Mouse (Mus musculus): Measurements from ENCODE around the gene Gm49388. TPM values are rescaled to one million over a fixed set of nuclear protein-coding genes. Genes with fewer than 3 reads are reported as not detected.

Gene Gm49388
- polyA plus RNA-seq, 1 experiment: 1.4 TPM

DNA sequence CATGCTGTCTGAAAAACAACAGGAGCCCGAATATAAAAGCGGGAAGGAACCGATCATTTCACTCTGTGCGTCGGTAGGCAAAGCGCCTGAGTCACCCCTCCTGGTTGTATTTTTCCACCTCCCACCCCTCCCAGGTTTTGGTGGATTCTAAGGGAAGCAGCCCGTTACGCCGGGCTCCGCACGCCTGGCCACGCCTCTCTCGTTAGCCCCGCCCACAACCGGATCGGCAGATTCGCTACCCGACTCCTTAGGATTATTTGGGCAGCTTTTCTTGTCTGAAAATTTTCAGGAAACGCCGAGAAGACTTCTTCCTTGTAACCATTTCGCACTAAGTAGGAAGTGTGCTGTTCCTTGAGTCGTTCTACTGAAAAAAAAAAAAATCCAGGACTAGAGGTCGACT, 9.0 kb upstream of the Gm49388 start, which contains the start of gene Setd1a:
TSS of gene Setd1a (plus strand) at position 245 of the 400 bp plus-strand sequence.
- peaks cover 27% of the 10 kb centered on the region for H3K36me3 ChIP-seq (ENCODE audit: control insufficient read depth, insufficient read depth)
- H3K27me3 ChIP-seq (ENCODE audit: control insufficient read depth, insufficient read depth, insufficient read length): no peaks in the 10 kb centered on the region
- peak within 1 kb of the TSS; percentile 81 for H3ac ChIP-seq (ENCODE audit: control insufficient read depth, insufficient read length, low read depth)
- H3K79me2 ChIP-seq (ENCODE audit: control insufficient read depth, insufficient read depth): peaks cover 38% of the 10 kb centered on the region
- TF ChIP-seq MAX (IDR thresholded peaks at IDR 0.05): no peak
- no peak for TF ChIP-seq MYOG (IDR thresholded peaks at IDR 0.05; ENCODE audit: control insufficient read depth, extremely low read depth, insufficient read length)
- TF ChIP-seq MYOD1 (IDR thresholded peaks at IDR 0.05; ENCODE audit: control insufficient read depth, insufficient read length, low read depth): no peak
- TF ChIP-seq CEBPB (IDR thresholded peaks at IDR 0.05; ENCODE audit: low read depth): no peak
- TF ChIP-seq CTCF (IDR thresholded peaks at IDR 0.05; ENCODE audit: control insufficient read depth, insufficient read depth, insufficient read length): no peak
- no peak for TF ChIP-seq USF1 (IDR thresholded peaks at IDR 0.05; ENCODE audit: low read depth)
- no peak for TF ChIP-seq FOSL1 (IDR thresholded peaks at IDR 0.05; ENCODE audit: insufficient read depth, low read length, poor library complexity, severe bottlenecking)
- H3K79me3 ChIP-seq (ENCODE audit: low read depth): peaks cover 28% of the 10 kb centered on the region
- peak within 1 kb of the TSS; percentile 52 for H3K4me3 ChIP-seq (ENCODE audit: insufficient read depth, poor library complexity, severe bottlenecking)

DNA sequence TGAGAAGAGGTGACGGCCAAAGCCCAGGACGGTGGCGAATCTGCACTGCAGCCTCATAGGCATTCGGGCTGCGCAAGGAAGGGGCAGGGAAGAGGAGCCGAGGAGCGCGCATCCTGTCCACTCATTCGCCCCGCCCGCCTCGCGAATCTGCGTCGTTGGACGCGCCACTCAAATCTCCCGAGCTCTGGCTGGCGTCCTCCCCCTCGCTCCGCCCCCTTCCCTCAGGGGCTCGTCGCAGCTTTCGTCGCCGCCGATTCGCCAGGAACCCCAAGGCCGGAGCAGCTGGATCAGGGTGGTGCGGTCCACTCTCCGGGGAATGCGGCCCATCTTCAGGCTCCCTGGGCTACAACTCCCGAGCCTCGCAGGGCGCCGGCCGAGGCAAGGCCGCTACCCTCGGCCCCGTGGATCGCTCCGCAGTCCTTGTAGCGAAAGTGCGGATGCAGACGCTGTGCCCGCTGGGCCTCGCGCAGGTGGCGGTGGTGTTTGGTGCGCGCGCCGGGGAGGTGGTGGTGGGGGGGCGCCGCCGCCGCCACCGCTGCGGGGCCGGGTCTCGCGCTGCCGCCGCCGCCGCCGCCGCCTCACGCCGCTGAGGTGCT, 8.4 kb upstream of the Gm49388 start:
- Histone ChIP-seq H3K79me3 (ENCODE audit: low read depth) (peaks cover 28% of the 10 kb centered on the region), H3K27me3 (ENCODE audit: control insufficient read depth, insufficient read depth, insufficient read length) (no peaks in the 10 kb centered on the region), H3K36me3 (ENCODE audit: control insufficient read depth, insufficient read depth) (peaks cover 32% of the 10 kb centered on the region), H3K79me2 (ENCODE audit: control insufficient read depth, insufficient read depth) (peaks cover 43% of the 10 kb centered on the region), H3K4me3 (ENCODE audit: insufficient read depth, poor library complexity, severe bottlenecking) (peak overlapping the region; percentile 52), H3ac (ENCODE audit: control insufficient read depth, insufficient read length, low read depth) (peak overlapping the region; percentile 81)
- TF ChIP-seq CEBPB (IDR thresholded peaks at IDR 0.05; ENCODE audit: low read depth) (no peak), MYOG (IDR thresholded peaks at IDR 0.05; ENCODE audit: control insufficient read depth, extremely low read depth, insufficient read length) (no peak), MYOD1 (IDR thresholded peaks at IDR 0.05; ENCODE audit: control insufficient read depth, insufficient read length, low read depth) (no peak), FOSL1 (IDR thresholded peaks at IDR 0.05; ENCODE audit: insufficient read depth, low read length, poor library complexity, severe bottlenecking) (no peak), CTCF (IDR thresholded peaks at IDR 0.05; ENCODE audit: control insufficient read depth, insufficient read depth, insufficient read length) (no peak), MAX (IDR thresholded peaks at IDR 0.05) (no peak), USF1 (IDR thresholded peaks at IDR 0.05; ENCODE audit: low read depth) (no peak)

DNA sequence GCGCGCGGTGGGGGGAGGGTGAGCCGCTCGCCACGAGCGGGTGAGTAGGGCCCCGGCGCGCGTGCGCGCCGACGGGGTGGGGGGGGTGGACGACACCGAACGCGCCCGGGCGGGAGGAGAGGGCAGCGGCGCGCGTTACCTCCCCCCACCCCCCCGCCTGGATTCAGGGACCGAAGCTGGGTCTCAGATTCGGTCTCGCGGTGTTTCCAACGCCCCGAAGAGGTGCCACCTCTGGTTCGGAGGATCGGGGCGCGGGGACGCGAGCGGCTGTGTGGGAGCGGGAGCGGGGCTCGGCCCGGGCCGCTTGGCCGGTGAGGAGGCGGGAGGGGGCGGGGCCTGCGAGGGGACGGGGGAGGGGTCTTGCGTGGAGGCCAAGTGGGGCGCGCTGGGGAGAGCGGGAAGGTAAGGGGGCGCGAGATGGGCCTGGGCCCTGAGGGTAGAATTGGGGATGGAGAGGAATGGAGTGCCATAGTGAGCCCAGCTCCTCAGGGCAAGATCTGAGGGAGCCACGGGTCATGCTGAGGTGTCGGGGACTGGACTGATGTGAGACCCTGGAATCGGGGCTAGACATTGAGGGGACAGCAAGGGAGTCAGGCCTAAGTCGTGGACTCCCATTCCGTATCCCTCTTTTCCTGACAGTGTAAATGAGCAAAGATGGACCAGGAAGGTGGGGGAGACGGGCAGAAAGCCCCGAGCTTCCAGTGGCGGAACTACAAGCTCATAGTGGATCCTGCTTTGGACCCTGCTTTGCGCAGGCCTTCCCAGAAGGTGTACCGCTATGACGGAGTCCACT, 7.7 kb upstream of the Gm49388 start:
- no peak for TF ChIP-seq MAX (IDR thresholded peaks at IDR 0.05)
- no peak for TF ChIP-seq USF1 (IDR thresholded peaks at IDR 0.05; ENCODE audit: low read depth)
- Histone ChIP-seq H3K36me3 (ENCODE audit: control insufficient read depth, insufficient read depth) (peaks cover 38% of the 10 kb centered on the region), H3ac (ENCODE audit: control insufficient read depth, insufficient read length, low read depth) (peak overlapping the region; percentile 81)

GRCm38 (mm10) chr7:127778350-127778749, 7.1 kb upstream of the Gm49388 start:
- peaks cover 41% of the 10 kb centered on the region for H3K36me3 ChIP-seq (ENCODE audit: control insufficient read depth, insufficient read depth)

More for the DNA sequence above, 7.7 kb upstream of the Gm49388 start:
- H3K27me3 ChIP-seq (ENCODE audit: control insufficient read depth, insufficient read depth, insufficient read length): no peaks in the 10 kb centered on the region
- H3K79me3 ChIP-seq (ENCODE audit: low read depth): peaks cover 30% of the 10 kb centered on the region
- H3K79me2 ChIP-seq (ENCODE audit: control insufficient read depth, insufficient read depth): peaks cover 47% of the 10 kb centered on the region
- H3K4me3 ChIP-seq (ENCODE audit: insufficient read depth, poor library complexity, severe bottlenecking): peak overlapping the region; percentile 52

DNA sequence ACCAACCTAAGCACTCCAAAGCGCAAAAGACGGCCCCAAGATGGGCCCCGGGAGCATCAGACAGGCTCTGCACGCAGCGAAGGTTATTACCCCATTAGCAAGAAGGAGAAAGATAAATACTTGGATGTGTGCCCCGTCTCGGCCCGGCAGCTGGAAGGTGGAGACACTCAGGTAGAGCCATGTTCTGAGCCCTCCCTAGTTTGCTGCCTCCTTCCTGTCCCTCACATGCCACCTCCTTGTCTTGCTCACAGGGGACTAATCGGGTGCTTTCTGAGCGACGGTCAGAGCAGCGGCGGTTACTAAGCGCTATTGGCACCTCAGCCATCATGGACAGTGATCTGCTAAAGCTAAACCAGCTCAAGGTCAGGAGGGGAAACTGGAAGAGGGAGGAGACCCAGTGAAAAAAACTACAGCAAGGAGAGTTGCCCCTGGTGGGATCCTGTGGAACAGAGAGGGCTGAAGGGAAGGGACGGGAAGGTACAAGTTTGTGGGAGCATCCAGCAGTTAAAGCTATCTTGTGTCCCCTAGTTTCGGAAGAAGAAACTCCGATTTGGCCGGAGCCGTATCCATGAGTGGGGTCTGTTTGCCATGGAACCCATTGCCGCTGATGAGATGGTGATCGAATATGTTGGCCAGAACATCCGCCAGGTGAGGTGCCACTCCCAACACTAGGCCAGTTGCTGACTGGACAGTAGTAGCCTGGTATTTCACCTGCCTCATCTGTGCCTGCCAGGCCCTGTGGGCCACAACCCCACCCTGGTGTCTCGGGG, 11.9 kb downstream of the Gm49388 start:
- H3K4me3 ChIP-seq (ENCODE audit: insufficient read depth, poor library complexity, severe bottlenecking): no peak overlapping the region
- no peak overlapping the region for H3ac ChIP-seq (ENCODE audit: control insufficient read depth, insufficient read length, low read depth)
- TF ChIP-seq MAX (IDR thresholded peaks at IDR 0.05) (no peak), CEBPB (IDR thresholded peaks at IDR 0.05; ENCODE audit: low read depth) (no peak), MYOD1 (IDR thresholded peaks at IDR 0.05; ENCODE audit: control insufficient read depth, insufficient read length, low read depth) (no peak), USF1 (IDR thresholded peaks at IDR 0.05; ENCODE audit: low read depth) (no peak), MYOG (IDR thresholded peaks at IDR 0.05; ENCODE audit: control insufficient read depth, extremely low read depth, insufficient read length) (no peak), CTCF (IDR thresholded peaks at IDR 0.05; ENCODE audit: control insufficient read depth, insufficient read depth, insufficient read length) (no peak), FOSL1 (IDR thresholded peaks at IDR 0.05; ENCODE audit: insufficient read depth, low read length, poor library complexity, severe bottlenecking) (no peak)
- no peaks in the 10 kb centered on the region for H3K79me2 ChIP-seq (ENCODE audit: control insufficient read depth, insufficient read depth)
- H3K36me3 ChIP-seq (ENCODE audit: control insufficient read depth, insufficient read depth): peaks cover 59% of the 10 kb centered on the region
- H3K79me3 ChIP-seq (ENCODE audit: low read depth): no peaks in the 10 kb centered on the region
- no peaks in the 10 kb centered on the region for H3K27me3 ChIP-seq (ENCODE audit: control insufficient read depth, insufficient read depth, insufficient read length)

More at GRCm38 (mm10) chr7:127778350-127778749, 7.1 kb upstream of the Gm49388 start:
- H3K4me3 ChIP-seq (ENCODE audit: insufficient read depth, poor library complexity, severe bottlenecking): peak overlapping the region; percentile 52
- TF ChIP-seq CTCF (IDR thresholded peaks at IDR 0.05; ENCODE audit: control insufficient read depth, insufficient read depth, insufficient read length): no peak
- TF ChIP-seq MAX (IDR thresholded peaks at IDR 0.05): no peak
- TF ChIP-seq USF1 (IDR thresholded peaks at IDR 0.05; ENCODE audit: low read depth): no peak
- no peak for TF ChIP-seq CEBPB (IDR thresholded peaks at IDR 0.05; ENCODE audit: low read depth)
- TF ChIP-seq MYOD1 (IDR thresholded peaks at IDR 0.05; ENCODE audit: control insufficient read depth, insufficient read length, low read depth): no peak
- no peak for TF ChIP-seq FOSL1 (IDR thresholded peaks at IDR 0.05; ENCODE audit: insufficient read depth, low read length, poor library complexity, severe bottlenecking)
- TF ChIP-seq MYOG (IDR thresholded peaks at IDR 0.05; ENCODE audit: control insufficient read depth, extremely low read depth, insufficient read length): no peak
- H3ac ChIP-seq (ENCODE audit: control insufficient read depth, insufficient read length, low read depth): no peak overlapping the region
- H3K27me3 ChIP-seq (ENCODE audit: control insufficient read depth, insufficient read depth, insufficient read length): no peaks in the 10 kb centered on the region
- H3K79me2 ChIP-seq (ENCODE audit: control insufficient read depth, insufficient read depth): peaks cover 47% of the 10 kb centered on the region
- H3K79me3 ChIP-seq (ENCODE audit: low read depth): peaks cover 30% of the 10 kb centered on the region

Measured in C2C12 (cell line).